Mouse (Mus musculus): Measurements from ENCODE around the gene Rpl9-ps6. TPM values are rescaled to one million over a fixed set of nuclear protein-coding genes. Genes with fewer than 3 reads are reported as not detected.
"Not testable (repeated sequence)": the region's sequence is repeated elsewhere in the genome, so short reads cannot be mapped to it uniquely, and the experiment has no call there.

The Rpl9-ps6 gene
- polyA plus RNA-seq, 1 experiment from 2014 or later: 144 TPM

DNA sequence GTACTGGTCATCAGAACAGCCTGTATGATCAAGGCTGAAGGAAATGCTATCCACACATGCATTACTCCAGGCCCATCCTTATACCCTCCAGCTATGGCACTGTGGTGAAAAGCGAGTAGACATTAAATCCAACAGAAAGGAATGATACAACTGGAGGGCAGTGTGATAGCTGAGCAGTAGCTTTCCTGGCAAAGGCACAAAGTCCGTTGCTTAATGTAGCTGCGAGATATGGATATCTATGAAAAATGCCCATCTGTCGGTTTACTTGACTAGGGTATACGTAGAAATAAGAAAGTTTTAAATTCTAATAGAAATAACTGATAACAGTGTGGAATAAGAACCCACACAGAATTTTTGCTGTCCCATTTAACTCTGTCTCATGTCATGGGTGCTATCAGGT lies 13.9 kb upstream of the Rpl9-ps6 start:
- WGBS: 72% methylated on average over 5 of the region's 5 CpGs
- Histone ChIP-seq H3K4me3 (replicated peaks) (no peak overlapping the region), H3K27me3 (replicated peaks) (no peaks in the 10 kb centered on the region), H3K4me2 (replicated peaks) (no peak overlapping the region), H3K9me3 (no peaks in the 10 kb centered on the region), H3K4me1 (replicated peaks) (0 out of 2 replicates have a peak, but pooled peaks cover 4% of the 10 kb centered on the region), H3K9ac (no peak overlapping the region), H3K27ac (no peak overlapping the region), H3K36me3 (no peaks in the 10 kb centered on the region)
- ATAC-seq: no peak

DNA sequence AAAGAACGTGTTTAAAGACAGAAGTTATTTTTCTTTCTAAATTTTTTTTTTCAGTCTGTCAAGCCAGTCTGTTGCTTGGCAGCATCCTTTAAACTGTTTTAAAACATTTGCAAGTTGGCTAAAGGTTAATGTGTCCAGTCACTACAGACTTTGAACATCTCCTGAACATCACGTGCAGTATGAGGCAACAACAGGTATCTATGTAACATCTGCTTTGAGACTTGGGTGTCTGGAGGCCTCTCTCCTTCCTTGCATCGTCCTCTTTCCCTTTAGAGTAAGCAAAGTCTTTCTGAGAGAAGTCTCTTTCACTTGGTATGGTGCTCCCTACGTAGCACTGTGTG lies 10.3 kb upstream of the Rpl9-ps6 start:
- Histone ChIP-seq H3K9me3 (no peaks in the 10 kb centered on the region), H3K36me3 (no peaks in the 10 kb centered on the region), H3K27ac (no peak overlapping the region), H3K9ac (no peak overlapping the region), H3K4me1 (replicated peaks) (0 out of 2 replicates have a peak, but pooled peaks cover 4% of the 10 kb centered on the region), H3K4me2 (replicated peaks) (no peak overlapping the region), H3K4me3 (replicated peaks) (no peak overlapping the region), H3K27me3 (replicated peaks) (no peaks in the 10 kb centered on the region)
- no peak for ATAC-seq
- 78% methylated on average over 4 of the region's 4 CpGs for WGBS

DNA sequence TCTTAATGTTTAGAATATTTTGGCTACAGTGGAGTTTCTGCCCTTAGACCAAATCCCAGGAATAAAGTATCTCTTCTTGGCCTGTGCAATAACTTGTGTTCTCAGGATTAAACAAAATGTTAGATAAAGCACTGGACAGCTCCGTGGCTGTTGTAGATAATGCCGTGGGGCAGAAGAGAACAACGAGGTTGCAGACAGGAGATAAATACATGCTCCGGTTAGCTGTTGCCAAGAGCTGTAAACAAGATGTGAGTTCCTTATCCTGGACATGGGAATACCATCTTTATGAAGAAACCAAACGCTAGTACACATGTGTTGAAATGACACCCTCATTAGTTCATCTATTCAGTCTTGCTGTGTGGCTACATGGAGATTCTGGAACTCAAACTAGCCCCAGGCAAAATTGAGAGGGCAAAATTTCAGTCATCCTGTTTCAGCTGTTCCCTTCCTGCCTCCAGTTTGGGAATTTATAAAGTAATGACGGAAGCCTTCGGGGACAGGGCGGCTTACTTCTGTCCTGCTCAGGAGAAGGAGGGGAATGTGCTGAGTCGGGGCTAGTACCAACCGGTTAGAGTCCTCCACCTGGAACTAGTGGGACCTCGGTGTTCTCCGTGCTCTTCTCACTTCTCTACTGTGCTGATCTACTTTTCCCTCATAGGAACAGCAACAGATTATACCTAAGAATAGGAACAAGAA lies 9.8 kb upstream of the Rpl9-ps6 start:
- no peak overlapping the region for H3K27ac ChIP-seq
- WGBS: 78% methylated on average over 12 of the region's 12 CpGs

DNA sequence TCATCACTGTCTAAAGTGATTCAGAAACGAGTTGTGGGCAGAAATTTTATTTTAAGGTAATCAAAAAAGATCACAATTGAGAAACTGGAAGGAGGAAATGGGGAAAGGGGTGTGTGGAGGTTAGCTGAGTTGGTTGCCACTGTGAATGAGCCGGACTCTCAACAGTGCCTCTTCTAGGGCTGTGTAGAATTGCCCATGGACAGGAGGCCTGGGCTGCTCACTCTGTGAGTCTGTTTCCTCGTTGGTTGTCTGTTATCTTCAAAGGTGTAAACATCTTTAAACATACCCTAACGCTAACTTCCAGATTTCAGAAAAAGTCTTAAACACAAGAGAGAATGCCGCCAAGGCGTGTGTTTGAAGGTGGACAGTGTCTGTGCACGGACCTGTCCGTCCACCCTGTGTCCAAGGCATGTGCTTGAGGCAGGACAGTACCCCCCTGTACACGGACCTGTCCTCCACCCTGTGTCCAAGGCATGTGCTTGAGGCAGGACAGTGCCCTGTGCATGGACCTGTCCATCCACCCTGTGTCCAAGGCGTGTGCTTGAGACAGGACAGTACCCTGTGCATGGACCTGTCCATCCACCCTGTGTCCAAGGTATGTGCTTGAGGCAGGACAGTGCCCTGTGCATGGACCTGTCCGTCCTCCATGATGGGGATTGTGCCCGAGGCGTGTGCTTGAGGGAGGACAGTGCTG lies 4.3 kb upstream of the Rpl9-ps6 start:
- H3K27me3 ChIP-seq (replicated peaks): no peaks in the 10 kb centered on the region
- H3K4me3 ChIP-seq (replicated peaks): no peak overlapping the region
- no peak overlapping the region for H3K4me2 ChIP-seq (replicated peaks)
- no peaks in the 10 kb centered on the region for H3K9me3 ChIP-seq
- ATAC-seq: no peak
- no peak overlapping the region for H3K9ac ChIP-seq
- H3K36me3 ChIP-seq: no peaks in the 10 kb centered on the region
- H3K4me1 ChIP-seq (replicated peaks): no peaks in the 10 kb centered on the region
- WGBS: 81% methylated on average over 13 of the region's 13 CpGs
- H3K27ac ChIP-seq: no peak overlapping the region

More for the DNA sequence above, 9.8 kb upstream of the Rpl9-ps6 start:
- ATAC-seq: no peak; the same call in 1 of the 2 replicates
- Histone ChIP-seq H3K27me3 (replicated peaks) (no peaks in the 10 kb centered on the region), H3K4me3 (replicated peaks) (no peak overlapping the region), H3K4me1 (replicated peaks) (0 out of 2 replicates have a peak, but pooled peaks cover 4% of the 10 kb centered on the region), H3K9ac (no peak overlapping the region), H3K9me3 (no peaks in the 10 kb centered on the region), H3K4me2 (replicated peaks) (no peak overlapping the region), H3K36me3 (no peaks in the 10 kb centered on the region)

DNA sequence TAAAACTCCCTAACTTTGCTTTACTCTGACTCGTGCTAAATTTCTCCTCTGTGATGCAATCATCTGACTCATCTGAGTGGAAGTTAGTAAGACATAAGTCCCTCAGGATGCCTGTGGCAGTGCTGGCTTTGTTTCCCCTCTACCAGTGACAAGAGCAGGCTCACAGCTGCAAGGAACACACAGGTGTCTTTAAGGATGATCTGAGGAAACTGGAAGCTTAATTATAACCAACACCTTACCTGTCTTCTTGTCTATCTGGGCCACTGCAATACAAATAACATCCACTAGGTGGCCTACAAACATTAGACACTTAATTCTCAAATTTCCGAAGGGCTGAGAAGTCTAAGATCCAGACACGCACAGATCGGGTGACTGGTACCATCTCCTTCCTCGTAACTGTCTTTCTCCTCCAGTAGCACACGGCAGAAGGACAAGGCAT lies 3.7 kb upstream of the Rpl9-ps6 start:
- Histone ChIP-seq H3K4me1 (replicated peaks) (no peaks in the 10 kb centered on the region), H3K9ac (no peak overlapping the region), H3K9me3 (no peaks in the 10 kb centered on the region), H3K4me3 (replicated peaks) (no peak overlapping the region), H3K27me3 (replicated peaks) (no peaks in the 10 kb centered on the region), H3K4me2 (replicated peaks) (no peak overlapping the region), H3K27ac (no peak overlapping the region), H3K36me3 (no peaks in the 10 kb centered on the region)
- WGBS: 25% methylated on average over 6 of the region's 6 CpGs
- peak; percentile 36 for ATAC-seq

DNA sequence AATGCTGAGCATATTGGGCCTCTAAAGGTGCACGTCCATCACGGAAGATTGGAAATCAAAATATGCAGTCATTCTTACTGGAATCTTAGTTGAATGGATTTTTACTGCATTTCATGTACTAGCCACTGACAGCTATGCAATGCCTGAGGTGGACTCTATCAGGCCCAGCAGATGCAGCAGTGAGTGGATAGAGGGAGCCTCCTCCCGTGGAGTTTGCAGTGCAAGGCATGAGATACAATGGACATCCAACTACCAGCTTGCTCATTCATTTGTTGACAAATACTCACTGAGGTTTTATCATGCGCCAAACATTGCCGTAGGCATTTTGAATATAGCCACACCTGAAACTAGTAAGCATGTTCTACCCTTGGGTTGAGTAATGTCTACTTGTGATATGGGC lies 947 bp upstream of the Rpl9-ps6 start:
- Histone ChIP-seq H3K9me3 (no peaks in the 10 kb centered on the region), H3K4me2 (replicated peaks) (no peak overlapping the region), H3K27ac (no peak overlapping the region), H3K4me3 (replicated peaks) (no peak overlapping the region), H3K4me1 (replicated peaks) (no peaks in the 10 kb centered on the region), H3K27me3 (replicated peaks) (no peaks in the 10 kb centered on the region), H3K9ac (no peak overlapping the region), H3K36me3 (no peaks in the 10 kb centered on the region)
- ATAC-seq: no peak
- 91% methylated on average over 5 of the region's 5 CpGs for WGBS

DNA sequence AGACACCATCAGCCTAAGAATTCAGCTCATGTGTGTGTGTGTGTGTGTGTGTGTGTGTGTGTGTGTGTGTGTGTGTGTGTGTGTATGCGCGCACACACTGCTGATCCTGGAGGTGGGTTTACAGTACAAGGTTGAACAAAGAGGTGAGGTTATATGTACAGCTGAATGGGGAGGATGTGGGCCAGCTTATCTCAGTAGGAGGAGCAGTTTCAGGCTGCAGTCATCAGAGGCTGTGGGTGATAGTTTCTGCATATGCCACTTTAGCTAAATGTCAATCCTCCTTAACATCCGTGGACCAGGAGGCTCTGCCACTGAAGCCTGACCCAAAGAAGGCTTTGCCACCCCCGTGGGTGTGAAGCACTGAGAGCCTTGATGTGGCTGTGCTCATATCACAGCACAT lies 1.1 kb downstream of the Rpl9-ps6 start:
- Histone ChIP-seq H3K27ac (no peak overlapping the region), H3K4me2 (replicated peaks) (no peak overlapping the region), H3K36me3 (no peaks in the 10 kb centered on the region), H3K9me3 (no peaks in the 10 kb centered on the region), H3K9ac (no peak overlapping the region), H3K4me1 (replicated peaks) (no peaks in the 10 kb centered on the region), H3K27me3 (replicated peaks) (no peaks in the 10 kb centered on the region), H3K4me3 (replicated peaks) (no peak overlapping the region)
- no peak for ATAC-seq
- WGBS: 81% methylated on average over 4 of the region's 4 CpGs

DNA sequence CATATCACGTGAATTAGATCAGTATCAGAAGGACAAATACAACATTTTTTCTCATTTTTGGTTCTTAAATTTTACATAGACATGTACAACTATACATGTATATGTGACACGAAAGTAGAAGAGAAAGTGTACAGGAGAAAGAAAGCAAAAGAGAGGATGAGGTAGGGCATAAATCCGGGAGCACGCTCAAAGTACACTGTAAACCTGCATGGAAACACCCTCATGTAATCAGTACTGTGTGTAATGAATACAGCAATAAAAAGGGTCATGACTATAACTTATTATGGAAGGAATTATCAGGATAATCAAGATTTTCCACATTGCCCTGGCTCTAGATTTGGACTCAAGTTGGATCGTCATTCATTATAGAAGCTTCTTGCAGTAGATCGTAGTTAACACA lies 3.3 kb downstream of the Rpl9-ps6 start:
- no peak for ATAC-seq
- no peak overlapping the region for H3K27ac ChIP-seq
- H3K4me2 ChIP-seq (replicated peaks): no peak overlapping the region
- 78% methylated on average over 6 of the region's 6 CpGs for WGBS
- H3K4me1 ChIP-seq (replicated peaks): no peaks in the 10 kb centered on the region
- no peaks in the 10 kb centered on the region for H3K36me3 ChIP-seq
- no peak overlapping the region for H3K4me3 ChIP-seq (replicated peaks)
- H3K9me3 ChIP-seq: no peaks in the 10 kb centered on the region
- no peaks in the 10 kb centered on the region for H3K27me3 ChIP-seq (replicated peaks)
- H3K9ac ChIP-seq: no peak overlapping the region

DNA sequence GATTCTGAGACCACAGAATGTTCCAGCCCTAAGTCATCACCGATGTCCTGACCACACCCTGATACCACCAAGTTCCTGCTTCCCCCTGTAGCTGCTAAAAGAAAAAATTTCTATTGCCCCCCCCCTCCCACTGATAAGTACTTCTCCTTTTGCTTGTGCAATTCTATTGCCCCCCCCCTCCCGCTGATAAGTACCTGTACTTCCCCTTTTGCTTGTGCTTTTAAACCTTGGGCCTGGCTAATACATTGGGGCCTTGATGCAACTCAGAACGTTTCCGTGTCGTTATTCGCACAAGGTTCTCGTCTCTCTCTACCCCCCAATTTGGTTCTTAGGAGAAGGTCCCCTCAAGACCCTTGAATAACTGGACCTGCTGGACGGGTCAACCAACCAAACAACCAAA lies 8.7 kb downstream of the Rpl9-ps6 start:
- H3K4me1 ChIP-seq (replicated peaks); H3K9ac ChIP-seq; H3K27ac ChIP-seq; ATAC-seq; H3K27me3 ChIP-seq (replicated peaks); H3K36me3 ChIP-seq; H3K4me2 ChIP-seq (replicated peaks); H3K4me3 ChIP-seq (replicated peaks); H3K9me3 ChIP-seq: not testable (repeated sequence)
- 92% methylated on average over 8 of the region's 8 CpGs for WGBS

DNA sequence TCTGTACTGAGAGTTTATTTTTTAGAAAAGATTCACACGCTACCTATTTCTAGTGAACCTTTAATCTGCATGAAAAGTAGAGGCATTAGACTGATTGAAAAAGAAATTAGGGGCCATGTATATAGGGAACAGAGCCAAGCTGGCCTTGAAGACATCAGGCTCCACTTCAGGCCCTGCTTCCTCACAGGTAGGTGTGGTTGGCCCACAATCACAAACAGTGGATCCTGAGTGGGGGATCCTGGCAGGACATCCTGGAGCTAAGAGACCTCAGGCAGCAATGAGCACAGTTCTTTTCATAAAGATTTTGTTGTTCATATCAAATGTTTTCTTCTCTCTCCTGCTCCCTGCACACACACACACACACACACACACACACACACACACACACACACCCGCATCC lies 9.6 kb downstream of the Rpl9-ps6 start:
- Histone ChIP-seq H3K4me3 (replicated peaks) (no peak overlapping the region), H3K9me3 (no peaks in the 10 kb centered on the region), H3K4me1 (replicated peaks) (no peaks in the 10 kb centered on the region), H3K27me3 (replicated peaks) (no peaks in the 10 kb centered on the region), H3K9ac (no peak overlapping the region), H3K36me3 (no peaks in the 10 kb centered on the region), H3K27ac (no peak overlapping the region), H3K4me2 (replicated peaks) (no peak overlapping the region)
- 71% methylated on average over 2 of the region's 2 CpGs for WGBS
- no peak for ATAC-seq

DNA sequence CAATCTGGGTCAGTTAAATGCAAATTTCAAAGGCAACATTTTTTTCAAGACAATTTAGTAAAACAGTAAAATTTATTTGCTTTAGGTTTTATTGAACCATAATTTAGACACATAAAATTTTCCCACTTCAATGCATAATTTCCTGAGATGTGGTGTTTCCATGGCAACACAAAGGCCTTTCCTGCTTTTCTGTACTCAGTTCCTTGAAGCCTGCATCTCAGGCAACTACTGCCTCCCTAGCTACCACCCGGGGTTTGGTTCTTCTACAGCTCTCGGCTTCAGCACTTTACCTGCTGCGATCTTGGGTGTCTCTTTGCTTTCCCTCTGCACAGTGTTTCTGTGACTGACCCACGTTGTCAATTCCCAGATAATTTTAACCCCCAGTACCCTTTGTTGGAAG lies 14.1 kb downstream of the Rpl9-ps6 start:
- H3K27me3 ChIP-seq (replicated peaks): no peaks in the 10 kb centered on the region
- ATAC-seq: no peak
- no peaks in the 10 kb centered on the region for H3K9me3 ChIP-seq
- no peaks in the 10 kb centered on the region for H3K4me1 ChIP-seq (replicated peaks)
- WGBS: 74% methylated on average over 4 of the region's 4 CpGs
- H3K4me3 ChIP-seq (replicated peaks): no peak overlapping the region
- no peak overlapping the region for H3K9ac ChIP-seq
- H3K4me2 ChIP-seq (replicated peaks): no peak overlapping the region
- no peak overlapping the region for H3K27ac ChIP-seq
- no peaks in the 10 kb centered on the region for H3K36me3 ChIP-seq

DNA sequence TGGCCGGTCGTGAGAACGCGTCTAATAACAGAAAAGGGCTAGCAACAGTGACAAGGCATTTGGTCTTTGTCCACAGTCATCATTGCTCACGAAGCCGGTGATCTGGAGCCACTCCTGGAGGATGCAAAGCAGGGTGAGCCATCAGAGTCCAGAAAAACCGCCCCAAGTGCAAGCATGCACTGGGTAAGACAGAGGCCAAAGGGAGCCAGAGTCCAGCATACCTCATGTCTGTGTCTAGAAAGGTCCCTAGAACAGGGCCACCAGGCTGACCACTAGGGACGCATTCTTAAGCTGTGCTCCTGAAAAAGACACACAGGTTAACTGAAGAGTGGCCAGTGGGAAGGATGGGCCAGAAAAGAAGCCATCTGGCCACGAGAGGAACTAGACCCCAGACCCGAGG lies 17.4 kb downstream of the Rpl9-ps6 start:
- no peak overlapping the region for H3K27ac ChIP-seq
- no peaks in the 10 kb centered on the region for H3K4me1 ChIP-seq (replicated peaks)
- 96% methylated on average over 10 of the region's 10 CpGs for WGBS
- no peak overlapping the region for H3K9ac ChIP-seq
- H3K4me2 ChIP-seq (replicated peaks): no peak overlapping the region
- no peak overlapping the region for H3K4me3 ChIP-seq (replicated peaks)
- no peaks in the 10 kb centered on the region for H3K27me3 ChIP-seq (replicated peaks)
- H3K36me3 ChIP-seq: no peaks in the 10 kb centered on the region
- ATAC-seq: no peak
- H3K9me3 ChIP-seq: no peaks in the 10 kb centered on the region

DNA sequence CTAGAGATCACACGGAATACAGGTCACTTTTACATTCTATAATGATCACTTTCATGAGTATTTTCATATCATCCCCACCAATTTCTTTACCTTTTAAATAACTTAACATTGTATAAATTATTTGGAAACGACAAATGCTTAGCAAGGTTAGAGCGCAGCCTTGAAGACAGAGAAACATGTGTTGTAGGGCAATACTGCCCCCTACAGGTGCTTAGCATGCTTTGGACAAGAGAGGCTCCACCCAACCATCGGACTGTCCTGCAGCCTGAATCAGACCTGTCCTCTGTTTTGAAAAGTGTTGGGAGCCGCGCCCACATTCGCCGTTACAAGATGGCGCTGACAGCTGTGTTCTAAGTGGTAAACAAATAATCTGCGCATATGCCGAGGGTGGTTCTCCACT lies 24.8 kb downstream of the Rpl9-ps6 start:
- no peak for ATAC-seq
- no peak overlapping the region for H3K9ac ChIP-seq

More for the DNA sequence above, 24.8 kb downstream of the Rpl9-ps6 start:
- no peaks in the 10 kb centered on the region for H3K9me3 ChIP-seq
- H3K27ac ChIP-seq: no peak overlapping the region
- no peaks in the 10 kb centered on the region for H3K27me3 ChIP-seq (replicated peaks)
- H3K4me2 ChIP-seq (replicated peaks): no peak overlapping the region
- no peaks in the 10 kb centered on the region for H3K4me1 ChIP-seq (replicated peaks)
- H3K4me3 ChIP-seq (replicated peaks): no peak overlapping the region
- H3K36me3 ChIP-seq: no peaks in the 10 kb centered on the region
- 97% methylated on average over 11 of the region's 11 CpGs for WGBS
